Mouse (Mus musculus) stomach, postnatal 0 days (tissue): ENCODE measurements around the gene Sugp1.

Experiments
- CTCF ChIP-seq: IDR thresholded peaks from 2 replicates; pipeline ENCODE4 v1.5.1; 2016; ENCODE audit warnings: antibody characterized with exemption, low read depth, mild to moderate bottlenecking, moderate library complexity
- EP300 ChIP-seq: optimal IDR thresholded peaks from 2 replicates; pipeline ENCODE3; 2016; ENCODE audit warnings: antibody characterized with exemption

DNA sequence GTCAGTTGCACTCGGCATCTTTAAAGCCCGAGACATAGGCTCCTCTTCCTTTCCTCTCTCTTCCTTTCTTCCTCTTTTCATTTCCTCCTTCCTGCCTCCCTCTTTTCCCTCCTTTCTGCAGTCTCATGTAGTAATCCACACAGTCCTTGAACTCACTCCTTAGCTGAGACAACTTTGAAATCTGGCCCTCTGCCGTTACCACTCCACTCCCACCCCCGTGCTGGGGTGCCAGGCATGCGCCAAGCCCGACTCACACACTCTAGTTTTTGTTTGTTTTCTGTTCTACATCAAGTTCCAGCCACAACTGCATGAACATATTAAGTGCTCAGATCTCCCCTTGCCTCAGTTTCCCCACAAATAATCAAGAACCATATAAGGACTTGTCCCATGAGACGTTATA, 62.3 kb downstream of the Sugp1 start:
- no peak for TF ChIP-seq CTCF
- no peak for TF ChIP-seq EP300
